Mouse (Mus musculus) small intestine, adult 2 months (tissue): ENCODE measurements around the gene Arv1. TPM values are rescaled to one million over a fixed set of nuclear protein-coding genes. Genes with fewer than 3 reads are reported as not detected.

ENCODE experiments used
- H3K27ac ChIP-seq: fragments of 200-500 bp; 2 replicates; pipeline ENCODE4 v1.5.1; 2012; ENCODE audit warnings: low read depth, low read length, control low read depth, inconsistent platforms; ENCODE audit not compliant: insufficient read depth
- H3K27me3 ChIP-seq: fragments of 200-500 bp; 2 replicates; pipeline ENCODE4 v1.6.1; 2012; ENCODE audit warnings: mild to moderate bottlenecking, moderate library complexity, low read length, inconsistent platforms; ENCODE audit not compliant: control insufficient read depth, insufficient read depth
- H3K36me3 ChIP-seq: fragments of 200-500 bp; 2 replicates; pipeline ENCODE4 v1.6.1; 2012; ENCODE audit warnings: mild to moderate bottlenecking, low read length, control low read depth, inconsistent platforms; ENCODE audit not compliant: control insufficient read depth, insufficient read depth
- H3K4me1 ChIP-seq: fragments of 200-500 bp; 2 replicates; pipeline ENCODE4 v1.6.1; 2012; ENCODE audit warnings: low read length, inconsistent platforms, mixed read lengths; ENCODE audit not compliant: control insufficient read depth, insufficient read depth, insufficient read length
- H3K4me3 ChIP-seq: fragments of 200-500 bp; 2 replicates; pipeline ENCODE4 v1.5.1; 2012; ENCODE audit warnings: low read depth, mild to moderate bottlenecking, control low read depth, inconsistent platforms, low read length, moderate library complexity
- CTCF ChIP-seq: fragments of 200-500 bp; IDR thresholded peaks from 2 replicates; pipeline ENCODE4 v1.5.1; 2012; ENCODE audit warnings: low read depth, mild to moderate bottlenecking, control low read depth, inconsistent platforms, low read length, moderate library complexity, mixed read lengths; ENCODE audit not compliant: insufficient replicate concordance, insufficient read length; ENCODE audit errors: extremely low read depth
- POLR2A ChIP-seq: fragments of 200-500 bp; IDR thresholded peaks from 2 replicates; pipeline ENCODE4 v1.6.1; 2012; ENCODE audit warnings: low read depth, mild to moderate bottlenecking, control low read depth, inconsistent platforms, low read length, moderate library complexity
- WGBS: fragments of 180-500 bp; shearing (Covaris S2); methylation state at CpG from one replicate; pipeline ENCODE4 v1.1.7; 2018; 5-methylcytosine and 5-hydroxymethylcytosine counted together
- polyA plus RNA-seq: library from polyadenylated mRNA; depleted of rRNA; stranded (reverse); fragments of >200 nt; gene quantifications from 2 replicates; pipeline ENCODE4 v1.2.3, GENCODE M21; 2012; rRNA removed

The Arv1 gene
- 6.5 and 7.0 TPM in 2 replicates for polyA plus RNA-seq

DNA sequence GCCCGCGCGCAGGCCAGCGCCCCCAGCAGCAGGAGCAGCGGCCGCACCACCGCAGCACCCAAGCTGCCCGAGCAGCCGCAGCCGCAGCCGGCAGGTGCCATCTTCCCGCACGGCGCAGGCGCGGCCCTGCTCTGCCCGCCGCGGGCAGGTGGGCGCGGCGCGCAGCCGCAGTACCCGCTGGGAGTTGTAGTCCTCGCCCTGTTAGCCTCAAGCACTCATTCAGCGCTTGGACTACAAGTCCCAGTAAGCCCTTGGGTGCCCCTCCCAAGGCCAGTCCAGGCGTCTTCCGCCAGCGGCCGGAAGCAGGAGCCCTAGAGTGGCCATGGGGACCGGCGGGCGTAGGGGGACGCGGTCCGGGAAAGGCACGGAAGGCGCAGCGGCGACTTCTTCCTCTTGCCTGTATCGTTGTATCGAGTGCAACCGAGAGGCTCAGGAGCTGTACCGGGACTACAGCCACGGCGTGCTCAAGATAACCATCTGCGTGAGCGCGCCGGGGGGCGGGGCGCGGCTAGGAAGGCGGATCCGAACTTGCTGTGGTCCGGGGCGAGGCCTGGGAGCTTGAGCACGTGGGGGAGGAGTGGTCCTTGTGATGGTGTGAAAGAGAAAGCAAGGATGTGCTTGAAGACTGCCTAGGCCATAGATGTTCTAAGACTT is at the start of gene Arv1, which contains the start of gene Ttc13:
TSS of gene Arv1 (plus strand) at position 278 of the 654 bp plus-strand sequence.
TSS of gene Ttc13 (minus strand) at position 122 of the 654 bp plus-strand sequence.
- TF ChIP-seq CTCF (no peak), POLR2A (peak; percentile 46; the same call in 1 of the 2 replicates)
- peak within 1 kb of the TSS; percentile 72; the same call in 1 of the 2 replicates for H3K27ac ChIP-seq
- peaks cover 8% of the 10 kb centered on the region; the same call in 1 of the 2 replicates for H3K4me1 ChIP-seq
- peak within 1 kb of the TSS; percentile 82 for H3K4me3 ChIP-seq
- H3K36me3 ChIP-seq = 0 out of 2 replicates have a peak, but pooled peaks cover 3% of the 10 kb centered on the region
- H3K27me3 ChIP-seq = no peaks in the 10 kb centered on the region
- WGBS = 2% methylated on average over 58 of the region's 59 CpGs

DNA sequence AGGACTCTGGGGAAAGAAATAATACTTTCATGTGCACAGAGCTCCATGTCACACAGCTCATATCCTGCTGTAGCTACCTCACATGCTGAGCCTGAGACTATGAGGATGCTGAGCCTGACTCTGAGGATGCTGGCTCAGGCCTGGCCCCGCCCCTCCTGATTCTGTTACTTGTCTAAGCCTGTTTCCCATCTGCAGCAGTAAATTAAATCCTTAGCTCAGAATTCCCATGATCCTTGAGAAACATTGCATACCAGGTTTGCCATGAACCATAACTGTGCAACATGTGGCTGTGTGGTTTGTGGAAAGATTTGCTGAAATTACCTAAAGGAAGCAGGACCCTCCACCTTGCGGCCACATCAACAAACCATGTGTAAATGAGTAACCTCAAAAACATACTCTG is 49.6 kb upstream of the Arv1 start:
- Histone ChIP-seq H3K27ac (no peak overlapping the region), H3K36me3 (peaks cover 24% of the 10 kb centered on the region), H3K4me3 (no peak overlapping the region), H3K27me3 (no peaks in the 10 kb centered on the region), H3K4me1 (no peaks in the 10 kb centered on the region)
- TF ChIP-seq POLR2A (no peak), CTCF (no peak)
- WGBS = 98% methylated on average over 2 of the region's 2 CpGs

GRCm38 (mm10) chr8:124676661-124677060 is 45.3 kb upstream of the Arv1 start:
- Histone ChIP-seq H3K4me3 (no peak overlapping the region), H3K4me1 (no peaks in the 10 kb centered on the region), H3K36me3 (peaks cover 37% of the 10 kb centered on the region), H3K27ac (no peak overlapping the region), H3K27me3 (no peaks in the 10 kb centered on the region)
- TF ChIP-seq CTCF (no peak), POLR2A (no peak)
- WGBS = 95% methylated on average over 4 of the region's 4 CpGs

DNA sequence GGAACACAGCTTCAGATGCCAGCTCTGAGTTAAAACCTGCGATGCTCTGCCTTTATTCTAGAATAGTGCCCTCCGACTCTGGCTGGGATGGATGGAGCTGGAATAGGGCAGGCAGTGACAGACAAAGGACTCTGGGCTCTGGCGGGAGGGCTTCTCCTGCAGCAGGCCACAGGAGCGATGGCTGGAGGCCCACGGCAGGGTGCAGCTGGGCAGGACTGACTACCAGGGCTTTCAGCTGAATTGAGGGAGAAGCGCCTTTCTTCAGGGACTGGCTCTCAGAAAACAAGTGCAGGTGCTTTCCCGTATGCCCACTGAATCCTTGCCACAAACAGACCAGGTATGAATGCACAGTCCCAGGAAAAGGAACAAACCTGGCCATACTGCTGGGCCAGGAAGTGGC is 44.9 kb upstream of the Arv1 start:
- H3K27me3 ChIP-seq = no peaks in the 10 kb centered on the region
- TF ChIP-seq POLR2A = no peak
- no peak for TF ChIP-seq CTCF
- H3K4me3 ChIP-seq = no peak overlapping the region
- 91% methylated on average over 7 of the region's 7 CpGs for WGBS
- H3K4me1 ChIP-seq = no peaks in the 10 kb centered on the region
- H3K27ac ChIP-seq = no peak overlapping the region
- peaks cover 40% of the 10 kb centered on the region for H3K36me3 ChIP-seq

DNA sequence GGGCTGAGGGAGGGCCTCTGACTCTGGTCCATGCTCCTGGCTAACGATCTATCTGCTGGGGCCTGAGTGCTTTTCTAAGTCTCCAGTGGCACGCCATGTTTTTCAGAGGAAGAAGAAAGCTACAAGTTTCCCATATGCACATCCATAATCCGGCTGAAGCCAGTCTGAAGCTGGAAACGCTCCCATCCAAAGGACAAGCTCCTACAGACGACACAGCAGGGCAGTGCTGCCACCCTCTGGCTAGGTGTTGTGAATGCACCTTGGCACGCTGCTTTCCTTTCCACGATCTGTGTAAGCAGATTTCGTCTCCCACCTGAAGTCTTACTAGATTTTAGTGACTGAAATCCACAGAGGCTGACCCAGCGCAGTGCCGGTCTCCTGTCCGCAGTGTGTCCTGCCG is 44.5 kb upstream of the Arv1 start:
- Histone ChIP-seq H3K27ac (no peak overlapping the region), H3K36me3 (peaks cover 39% of the 10 kb centered on the region), H3K27me3 (no peaks in the 10 kb centered on the region), H3K4me3 (no peak overlapping the region), H3K4me1 (no peaks in the 10 kb centered on the region)
- 50% methylated on average over 12 of the region's 12 CpGs for WGBS
- no peak for TF ChIP-seq POLR2A
- peak; percentile 89 for TF ChIP-seq CTCF

GRCm38 (mm10) chr8:124678246-124678645 is 43.7 kb upstream of the Arv1 start:
- H3K27ac ChIP-seq = no peak overlapping the region
- WGBS = 91% methylated on average over 13 of the region's 13 CpGs
- TF ChIP-seq CTCF (no peak), POLR2A (no peak)
- no peaks in the 10 kb centered on the region for H3K27me3 ChIP-seq
- no peaks in the 10 kb centered on the region for H3K4me1 ChIP-seq
- H3K36me3 ChIP-seq = peaks cover 40% of the 10 kb centered on the region
- no peak overlapping the region for H3K4me3 ChIP-seq

DNA sequence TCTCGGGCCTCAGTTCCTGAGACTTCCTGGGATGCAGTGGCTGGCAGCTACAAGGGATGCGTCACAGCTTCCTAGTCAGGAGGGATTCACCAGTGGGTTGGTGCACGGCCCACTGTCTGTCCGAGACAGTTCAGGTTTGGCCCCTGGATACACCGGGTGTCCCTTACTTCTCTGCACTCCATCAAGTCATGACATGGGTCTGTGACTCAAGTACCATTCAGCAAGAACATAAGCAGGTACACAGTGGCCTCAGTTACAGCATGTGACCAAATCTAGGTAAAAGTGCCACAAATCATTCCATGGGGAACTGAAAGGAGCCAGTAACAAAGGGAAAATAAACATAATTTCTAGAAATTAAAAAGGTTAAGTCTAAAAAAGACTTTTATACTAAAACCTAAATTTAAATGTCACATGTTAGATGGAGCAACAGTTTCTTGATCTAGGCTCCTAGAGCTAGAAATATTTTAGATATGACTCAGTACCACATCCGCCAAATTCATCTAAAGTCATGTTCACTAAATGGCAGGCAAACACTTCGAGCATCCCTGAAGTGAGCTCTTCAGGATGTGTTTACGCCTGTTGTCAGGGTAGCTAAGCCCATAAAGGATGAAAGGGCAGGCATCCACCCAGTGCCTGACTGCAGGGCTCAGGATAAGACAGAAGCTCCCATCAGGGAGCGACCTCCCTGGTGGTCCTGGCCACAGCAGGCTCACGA is 40.7 kb upstream of the Arv1 start:
- Histone ChIP-seq H3K4me1 (no peaks in the 10 kb centered on the region), H3K36me3 (peaks cover 46% of the 10 kb centered on the region), H3K4me3 (no peak overlapping the region), H3K27ac (no peak overlapping the region), H3K27me3 (no peaks in the 10 kb centered on the region)
- TF ChIP-seq POLR2A (no peak), CTCF (no peak)
- 90% methylated on average over 10 of the region's 10 CpGs for WGBS
